Mouse (Mus musculus): ENCODE results near the gene Surf2. TPM values are rescaled to one million over a fixed set of nuclear protein-coding genes. Genes with fewer than 3 reads are reported as not detected.
A peak's percentile ranks its signal among the peaks of the same experiment; 100 is the strongest.

The Surf2 gene
- total RNA-seq, 1 experiment from 2014 or later = 85.6 TPM

- ATAC-seq (replicated peaks; ENCODE audit: low read depth, poor library complexity, severe bottlenecking) = no peak
Measured at GRCm38 (mm10) chr2:26954735-26955395, 38.7 kb downstream of the Surf2 start.

- ATAC-seq (replicated peaks; ENCODE audit: low read depth, poor library complexity, severe bottlenecking) = no peak
Measured at GRCm38 (mm10) chr2:26956811-26957487, 40.8 kb downstream of the Surf2 start.

- no peak for ATAC-seq (replicated peaks; ENCODE audit: low read depth, poor library complexity, severe bottlenecking)
Measured at GRCm38 (mm10) chr2:26957488-26957859, 41.3 kb downstream of the Surf2 start.

GRCm38 (mm10) chr2:26960756-26961155, 44.6 kb downstream of the Surf2 start:
- ATAC-seq (replicated peaks; ENCODE audit: low read depth, poor library complexity, severe bottlenecking) = no peak

- peak; percentile 92 for ATAC-seq (replicated peaks; ENCODE audit: low read depth, poor library complexity, severe bottlenecking)
Measured at GRCm38 (mm10) chr2:26963923-26964723, 48.0 kb downstream of the Surf2 start, which contains the start of gene Rexo4. Gene Rexo4 (minus strand): TSS chr2:26964386.

GRCm38 (mm10) chr2:26964724-26965370, 48.7 kb downstream of the Surf2 start:
- 0 out of 2 replicates have a peak, but pooled peaks have one; percentile 2 for ATAC-seq (replicated peaks; ENCODE audit: low read depth, poor library complexity, severe bottlenecking)

GRCm38 (mm10) chr2:26967262-26967661, 51.1 kb downstream of the Surf2 start:
- no peak for ATAC-seq (replicated peaks; ENCODE audit: low read depth, poor library complexity, severe bottlenecking)

Other genes with a start within 250 kb of the Surf2 start
- gene Lcn4, start 245.1 kb upstream of the Surf2 start, total RNA-seq (2017) = not detected in 2 replicates
- not detected in 2 replicates for gene Abo, start 51.4 kb upstream of the Surf2 start, total RNA-seq (2017)
- 55.1 and 68.0 TPM in 2 replicates for gene Surf6, start 13.5 kb upstream of the Surf2 start, total RNA-seq (2017)
- gene Med22, start 5.7 kb upstream of the Surf2 start, total RNA-seq (2017) = 17.0 and 22.5 TPM in 2 replicates
- gene Rpl7a, start 5.6 kb upstream of the Surf2 start, total RNA-seq (2017) = 2,462 and 2,597 TPM in 2 replicates
- 37.1 and 43.2 TPM in 2 replicates for gene Surf1, start 163 bp downstream of the Surf2 start, total RNA-seq (2017)
- 50.3 and 51.5 TPM in 2 replicates for gene Surf4, start 17.6 kb downstream of the Surf2 start, total RNA-seq (2017)
- 0.23 TPM in 1 of 2 replicates, not detected in the other for gene Stkld1, start 17.7 kb downstream of the Surf2 start, total RNA-seq (2017)
- gene Rexo4, start 48.0 kb downstream of the Surf2 start, total RNA-seq (2017) = 94.5 and 117 TPM in 2 replicates
- gene Adamts13, start 57.0 kb downstream of the Surf2 start, total RNA-seq (2017) = not detected in 2 replicates
- 5.9 and 8.3 TPM in 2 replicates for gene Cacfd1, start 93.6 kb downstream of the Surf2 start, total RNA-seq (2017)
- gene Slc2a6, start 111.6 kb downstream of the Surf2 start, total RNA-seq (2017) = 2.5 and 5.7 TPM in 2 replicates
- gene Mymk, start 155.8 kb downstream of the Surf2 start, total RNA-seq (2017) = not detected in 2 replicates
- not detected in 2 replicates for gene Adamtsl2, start 163.0 kb downstream of the Surf2 start, total RNA-seq (2017)
- gene Fam163b, start 226.1 kb downstream of the Surf2 start, total RNA-seq (2017) = not detected in 2 replicates
- not detected in 2 replicates for gene Dbh, start 248.9 kb downstream of the Surf2 start, total RNA-seq (2017)